Mouse (Mus musculus) hindbrain, embryonic 13.5 days (tissue): ENCODE data around the gene Mtor. TPM values are rescaled to one million over a fixed set of nuclear protein-coding genes. Genes with fewer than 3 reads are reported as not detected.

Experiments used
- ATAC-seq: fragments of 200-750 bp; cut with Nextera tagmentation; 2 replicates; pipeline ENCODE4 v1.8.0; 2017; ENCODE audit warnings: moderate TSS enrichment; ENCODE audit not compliant: low FRiP score
- H3K27ac ChIP-seq: fragments of 300-500 bp; sonication (generic); 2 replicates; pipeline ENCODE4 v1.5.1; 2015; ENCODE audit warnings: inconsistent platforms, mild to moderate bottlenecking, moderate library complexity
- H3K27me3 ChIP-seq: fragments of 300-500 bp; sonication (generic); 2 replicates; pipeline ENCODE4 v1.6.1; 2015; ENCODE audit warnings: mild to moderate bottlenecking, inconsistent platforms
- H3K36me3 ChIP-seq: fragments of 300-500 bp; sonication (generic); 2 replicates; pipeline ENCODE4 v1.6.1; 2015; ENCODE audit warnings: mild to moderate bottlenecking, inconsistent platforms
- H3K4me1 ChIP-seq: fragments of 300-500 bp; sonication (generic); replicated peaks from 2 replicates; pipeline ENCODE4 v1.6.1; 2015; ENCODE audit warnings: inconsistent platforms
- H3K4me2 ChIP-seq: fragments of 300-500 bp; sonication (generic); 2 replicates; pipeline ENCODE4 v1.6.1; 2015; ENCODE audit warnings: inconsistent platforms, mild to moderate bottlenecking, moderate library complexity
- H3K4me3 ChIP-seq: fragments of 300-500 bp; sonication (generic); 2 replicates; pipeline ENCODE4 v1.5.1; 2015; ENCODE audit warnings: mild to moderate bottlenecking, inconsistent platforms
- H3K9ac ChIP-seq: fragments of 300-500 bp; sonication (generic); 2 replicates; pipeline ENCODE4 v1.6.1; 2015; ENCODE audit warnings: mild to moderate bottlenecking, inconsistent platforms
- H3K9me3 ChIP-seq: fragments of 300-500 bp; sonication (generic); 2 replicates; pipeline ENCODE4 v1.6.1; 2016; ENCODE audit warnings: inconsistent platforms
- WGBS: fragments of 180-500 bp; shearing (Covaris S2); methylation state at CpG from one replicate; pipeline ENCODE4 v1.1.7; 2015; 5-methylcytosine and 5-hydroxymethylcytosine counted together
- polyA plus RNA-seq: library from polyadenylated mRNA; unstranded; fragments of >200 nt; fragmentation: Nextera tagmentation; extraction: Ambion mirVana; gene quantifications from 2 replicates; pipeline ENCODE4 v1.2.1, GENCODE M21; 2015

Gene Mtor
- polyA plus RNA-seq, 1 experiment from 2014 or later: 23.0 TPM

DNA sequence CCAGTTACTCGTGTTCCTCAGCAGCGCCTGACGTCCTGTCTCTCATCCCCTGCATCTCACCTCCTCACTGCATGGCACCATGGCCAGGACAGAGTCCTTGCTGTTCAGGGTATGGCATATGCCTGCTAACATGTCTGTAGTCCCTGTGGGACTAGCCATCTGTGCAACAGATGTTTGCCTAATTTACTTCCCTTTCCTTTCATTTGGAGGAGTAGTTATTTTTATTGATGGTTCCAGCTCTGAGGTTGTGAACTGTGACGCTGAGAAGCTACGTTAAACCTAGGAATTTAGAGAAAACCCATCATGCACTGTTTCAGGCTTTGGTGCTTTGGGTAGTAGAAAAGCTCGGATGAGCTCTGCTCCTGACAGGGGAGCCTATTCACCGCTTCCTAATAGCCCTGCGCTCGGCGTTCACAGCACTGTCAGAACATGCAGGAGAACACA, 23.0 kb downstream of the Mtor start:
- Histone ChIP-seq H3K27me3 (no peaks in the 10 kb centered on the region), H3K27ac (no peak overlapping the region), H3K36me3 (peaks cover 95% of the 10 kb centered on the region), H3K4me2 (no peak overlapping the region), H3K9me3 (no peaks in the 10 kb centered on the region), H3K4me3 (no peak overlapping the region), H3K9ac (no peak overlapping the region), H3K4me1 (no peaks in the 10 kb centered on the region)
- 68% methylated on average over 10 of the region's 10 CpGs for WGBS
- no peak for ATAC-seq

DNA sequence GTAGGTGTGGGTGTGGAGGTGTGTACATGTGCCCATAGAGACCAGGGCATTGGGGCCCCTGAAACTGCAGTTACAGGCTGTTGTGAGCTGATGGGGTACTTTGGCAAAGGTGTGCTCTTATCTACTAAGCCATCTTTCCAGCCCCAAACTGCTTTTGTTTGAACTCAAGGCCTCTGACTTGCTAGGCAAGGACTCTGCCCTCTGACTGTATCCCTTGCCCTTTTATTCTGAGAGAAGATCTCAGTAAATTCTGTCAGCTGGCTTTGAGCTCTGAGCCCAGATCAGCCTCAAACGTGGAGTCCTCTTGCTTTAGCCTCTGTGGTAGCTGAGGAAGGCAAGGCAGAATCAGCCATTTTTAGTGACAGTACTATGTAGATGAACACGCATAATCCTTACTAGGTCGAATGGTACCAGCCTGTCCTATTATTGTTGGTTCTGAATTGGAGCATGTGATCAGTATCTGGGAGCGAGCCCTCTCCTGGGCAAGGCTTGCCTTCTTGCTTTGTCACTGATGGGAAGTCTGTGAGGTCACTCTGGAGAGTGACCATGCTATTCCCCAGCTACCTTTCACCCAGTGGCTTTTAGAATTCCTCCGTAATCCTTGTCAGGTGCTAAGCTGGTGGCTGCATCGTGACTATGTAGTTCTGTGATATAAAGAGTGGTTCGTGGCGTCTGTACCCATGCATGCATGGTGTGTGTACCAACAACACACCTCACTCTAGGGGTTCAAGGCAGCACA, 24.2 kb downstream of the Mtor start:
- ATAC-seq: no peak
- no peak overlapping the region for H3K9ac ChIP-seq
- H3K9me3 ChIP-seq: no peaks in the 10 kb centered on the region
- no peaks in the 10 kb centered on the region for H3K27me3 ChIP-seq
- no peak overlapping the region for H3K4me2 ChIP-seq
- no peaks in the 10 kb centered on the region for H3K4me1 ChIP-seq
- H3K4me3 ChIP-seq: no peak overlapping the region
- 93% methylated on average over 8 of the region's 8 CpGs for WGBS
- H3K27ac ChIP-seq: no peak overlapping the region
- H3K36me3 ChIP-seq: peaks cover 95% of the 10 kb centered on the region

DNA sequence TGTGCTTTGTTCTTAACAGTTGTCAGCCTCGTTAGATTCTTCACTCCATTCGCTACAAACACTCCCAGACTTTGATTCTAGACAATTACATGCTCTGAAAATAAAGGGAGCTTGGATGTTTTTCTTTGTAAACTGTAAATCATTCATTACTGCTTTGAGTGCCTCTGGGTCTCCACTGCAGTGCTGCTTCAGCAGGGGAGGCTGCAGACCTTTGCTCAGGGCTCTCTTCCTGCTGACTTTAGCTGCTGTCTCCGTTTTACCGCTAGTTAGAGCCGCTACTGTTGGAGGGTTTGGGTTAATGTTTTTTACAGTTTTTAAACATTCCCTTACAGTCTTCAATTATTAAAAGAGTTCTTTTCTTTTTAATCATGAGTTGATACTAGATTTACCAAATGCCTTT, 25.1 kb downstream of the Mtor start:
- Histone ChIP-seq H3K9ac (no peak overlapping the region), H3K36me3 (peaks cover 92% of the 10 kb centered on the region), H3K4me2 (no peak overlapping the region), H3K4me1 (no peaks in the 10 kb centered on the region), H3K27ac (no peak overlapping the region), H3K9me3 (no peaks in the 10 kb centered on the region), H3K27me3 (no peaks in the 10 kb centered on the region), H3K4me3 (no peak overlapping the region)
- WGBS: 87% methylated on average over 5 of the region's 5 CpGs
- ATAC-seq: no peak

DNA sequence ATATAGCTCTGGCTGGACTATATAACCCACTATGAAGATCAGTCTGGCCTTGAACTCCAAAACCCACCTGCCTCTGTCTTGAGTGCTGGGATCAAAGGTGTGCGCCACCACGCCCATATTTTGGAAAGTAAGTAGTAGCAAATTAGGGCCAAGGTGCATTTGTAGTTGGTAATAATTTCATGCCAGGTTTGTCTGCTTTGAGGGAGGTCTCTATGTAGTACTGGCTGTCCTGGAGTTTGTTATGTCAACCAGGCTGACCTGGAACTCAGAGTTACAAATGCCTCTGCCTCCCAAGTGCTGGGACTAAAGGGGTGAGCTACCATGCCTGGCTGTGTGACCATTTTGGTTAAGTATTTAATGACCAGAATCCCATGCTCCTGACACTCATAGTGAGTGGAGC, 31.8 kb downstream of the Mtor start:
- no peaks in the 10 kb centered on the region for H3K9me3 ChIP-seq
- H3K27ac ChIP-seq: no peak overlapping the region
- 96% methylated on average over 2 of the region's 2 CpGs for WGBS
- no peak for ATAC-seq
- no peak overlapping the region for H3K4me2 ChIP-seq
- no peak overlapping the region for H3K4me3 ChIP-seq
- H3K27me3 ChIP-seq: no peaks in the 10 kb centered on the region
- H3K36me3 ChIP-seq: peaks cover 95% of the 10 kb centered on the region
- no peak overlapping the region for H3K9ac ChIP-seq
- no peaks in the 10 kb centered on the region for H3K4me1 ChIP-seq

DNA sequence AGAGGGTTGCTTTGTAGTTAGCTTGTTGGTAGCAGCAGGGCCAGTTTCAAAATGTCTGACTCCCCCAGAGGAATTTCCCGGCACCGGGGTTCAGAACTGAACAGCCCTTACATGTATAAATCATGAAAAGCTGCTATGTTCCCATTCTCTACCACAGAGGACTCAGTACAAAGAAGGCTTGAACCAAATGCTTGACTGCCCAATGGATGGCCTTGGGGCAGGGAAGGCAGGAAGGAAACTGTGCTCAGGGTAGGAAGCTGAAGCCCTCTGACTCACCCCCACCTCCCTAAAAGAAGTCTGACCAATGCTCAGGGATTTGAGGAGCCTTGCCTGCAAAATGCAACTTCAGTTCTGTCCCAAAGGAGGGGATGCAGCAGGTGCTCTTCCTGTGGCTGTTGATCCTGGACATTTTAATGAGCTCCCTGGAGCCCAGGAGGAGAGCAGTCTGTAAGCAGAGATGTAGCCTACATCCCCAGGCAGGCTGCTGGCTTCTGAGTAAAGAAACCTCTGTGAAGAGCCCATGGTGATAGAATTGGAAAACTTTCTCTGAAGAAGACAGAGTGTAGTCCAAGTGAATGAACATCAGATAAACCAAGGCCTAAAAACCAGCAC, 33.3 kb downstream of the Mtor start:
- no peaks in the 10 kb centered on the region for H3K27me3 ChIP-seq
- ATAC-seq: no peak
- H3K4me2 ChIP-seq: no peak overlapping the region
- H3K36me3 ChIP-seq: peaks cover 95% of the 10 kb centered on the region
- no peaks in the 10 kb centered on the region for H3K4me1 ChIP-seq
- H3K4me3 ChIP-seq: no peak overlapping the region
- H3K9ac ChIP-seq: no peak overlapping the region
- WGBS: 84% methylated on average over 2 of the region's 2 CpGs
- H3K9me3 ChIP-seq: no peaks in the 10 kb centered on the region
- H3K27ac ChIP-seq: no peak overlapping the region

DNA sequence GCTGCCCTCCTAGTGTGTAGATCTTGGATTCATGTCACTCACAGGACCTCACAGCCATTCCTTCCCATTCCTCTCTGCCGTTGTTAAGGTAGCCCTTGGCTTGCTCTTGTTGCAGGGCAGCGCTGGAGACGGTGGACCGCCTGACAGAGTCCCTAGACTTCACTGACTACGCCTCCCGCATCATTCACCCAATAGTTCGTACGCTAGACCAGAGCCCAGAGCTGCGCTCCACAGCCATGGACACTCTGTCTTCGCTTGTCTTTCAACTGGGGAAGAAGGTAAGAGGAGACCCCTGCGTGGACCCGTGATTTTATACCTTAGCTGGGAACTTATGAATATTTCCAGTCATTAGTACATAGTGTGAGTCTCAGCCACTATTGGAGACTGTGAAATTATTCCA, 36.1 kb downstream of the Mtor start:
- Histone ChIP-seq H3K9ac (no peak overlapping the region), H3K36me3 (peaks cover 96% of the 10 kb centered on the region), H3K9me3 (no peaks in the 10 kb centered on the region), H3K4me2 (no peak overlapping the region), H3K4me3 (no peak overlapping the region), H3K4me1 (no peaks in the 10 kb centered on the region), H3K27me3 (no peaks in the 10 kb centered on the region), H3K27ac (no peak overlapping the region)
- ATAC-seq: no peak
- WGBS: 98% methylated on average over 12 of the region's 12 CpGs

DNA sequence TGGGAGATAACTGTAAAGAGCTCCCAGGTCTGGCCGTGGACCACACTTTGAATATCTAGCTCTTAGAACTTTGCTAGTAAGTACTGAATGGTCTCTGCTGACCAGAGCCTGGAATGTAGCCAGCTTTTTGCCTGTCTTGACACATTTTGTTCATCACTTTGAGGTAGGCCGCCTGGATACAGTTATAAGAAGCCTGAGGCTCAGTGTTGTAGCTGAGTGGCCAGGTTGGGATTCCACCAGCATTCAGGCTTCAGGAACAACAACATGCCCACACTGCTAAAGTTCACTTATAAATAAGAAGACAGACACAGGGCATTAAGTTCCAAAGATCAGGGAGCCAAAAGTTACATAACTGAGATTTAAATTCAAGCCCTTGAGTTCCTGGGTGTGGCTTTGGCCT, 39.4 kb downstream of the Mtor start:
- Histone ChIP-seq H3K9ac (no peak overlapping the region), H3K9me3 (no peaks in the 10 kb centered on the region), H3K27ac (no peak overlapping the region), H3K4me1 (no peaks in the 10 kb centered on the region; the same call in 1 of the 2 replicates), H3K4me3 (no peak overlapping the region), H3K36me3 (peaks cover 97% of the 10 kb centered on the region), H3K27me3 (no peaks in the 10 kb centered on the region), H3K4me2 (no peak overlapping the region)
- no peak for ATAC-seq
- 83% methylated on average over 2 of the region's 2 CpGs for WGBS

DNA sequence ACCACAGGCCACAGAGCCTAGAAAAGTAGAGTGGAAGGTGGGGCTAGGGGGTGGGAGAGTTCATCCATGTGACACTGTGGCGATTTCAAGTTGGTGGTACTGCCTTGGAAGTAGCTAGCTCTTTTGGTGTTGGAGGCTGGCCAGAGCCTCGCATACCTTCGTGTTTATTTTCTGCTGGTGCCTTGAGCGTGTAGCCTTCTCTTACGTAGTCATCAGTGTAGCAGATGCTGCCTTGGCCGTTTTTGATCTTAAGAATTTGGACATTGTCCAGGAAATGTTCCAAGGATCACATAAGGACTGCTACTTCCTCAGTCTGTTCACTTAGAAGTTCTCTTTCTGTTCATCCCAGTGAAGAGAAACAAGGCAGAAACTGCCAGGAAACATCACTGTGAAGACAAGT, 42.1 kb downstream of the Mtor start:
- Histone ChIP-seq H3K27ac (no peak overlapping the region), H3K27me3 (no peaks in the 10 kb centered on the region), H3K4me1 (peaks cover 8% of the 10 kb centered on the region), H3K4me2 (no peak overlapping the region), H3K36me3 (peaks cover 87% of the 10 kb centered on the region), H3K4me3 (no peak overlapping the region), H3K9me3 (no peaks in the 10 kb centered on the region), H3K9ac (no peak overlapping the region)
- WGBS: 86% methylated on average over 6 of the region's 6 CpGs
- ATAC-seq: no peak

DNA sequence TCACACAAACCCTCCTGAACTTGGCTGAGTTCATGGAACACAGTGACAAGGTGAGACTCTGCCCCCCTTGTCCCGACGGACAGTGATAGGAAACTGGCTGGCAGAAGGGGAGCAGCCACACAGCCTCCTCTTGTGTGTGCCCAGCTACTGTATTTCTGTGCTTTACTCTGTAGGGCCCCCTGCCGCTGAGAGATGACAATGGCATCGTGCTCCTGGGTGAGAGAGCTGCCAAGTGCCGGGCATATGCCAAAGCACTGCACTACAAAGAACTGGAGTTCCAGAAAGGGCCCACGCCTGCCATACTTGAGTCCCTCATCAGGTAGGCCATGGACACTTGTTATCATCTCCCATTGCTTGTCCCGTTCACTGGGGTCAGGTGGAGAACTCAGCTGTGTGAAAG, 43.0 kb downstream of the Mtor start:
- H3K4me2 ChIP-seq: no peak overlapping the region
- peaks cover 87% of the 10 kb centered on the region for H3K36me3 ChIP-seq
- H3K9me3 ChIP-seq: no peaks in the 10 kb centered on the region
- 90% methylated on average over 7 of the region's 7 CpGs for WGBS
- H3K27ac ChIP-seq: no peak overlapping the region
- no peak for ATAC-seq
- peaks cover 17% of the 10 kb centered on the region for H3K4me1 ChIP-seq
- no peak overlapping the region for H3K4me3 ChIP-seq
- no peak overlapping the region for H3K9ac ChIP-seq
- no peaks in the 10 kb centered on the region for H3K27me3 ChIP-seq

DNA sequence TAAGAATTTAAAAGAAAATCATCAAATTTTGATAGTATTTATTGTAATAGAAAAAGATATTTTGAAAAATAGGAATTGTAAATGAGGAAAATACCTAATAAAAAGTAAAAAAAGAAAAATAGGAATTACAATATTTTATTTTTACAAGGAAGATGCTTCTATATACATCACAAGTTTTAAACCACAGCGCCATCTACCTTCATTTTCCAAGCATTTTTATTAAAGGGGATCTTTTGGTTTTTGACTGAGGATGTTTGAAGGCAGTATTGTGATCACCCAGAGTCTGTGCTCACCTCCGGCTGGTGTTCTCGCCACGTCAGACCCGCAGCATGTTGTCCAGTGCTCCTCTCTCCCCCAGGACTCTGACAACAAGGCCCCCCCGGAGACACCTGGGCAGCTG, 46.7 kb downstream of the Mtor start:
- Histone ChIP-seq H3K4me3 (no peak overlapping the region), H3K9me3 (no peaks in the 10 kb centered on the region), H3K4me1 (peaks cover 19% of the 10 kb centered on the region), H3K4me2 (no peak overlapping the region), H3K36me3 (peaks cover 88% of the 10 kb centered on the region), H3K27me3 (no peaks in the 10 kb centered on the region), H3K9ac (no peak overlapping the region), H3K27ac (peak overlapping the region; percentile 64)
- 86% methylated on average over 6 of the region's 6 CpGs for WGBS
- no peak for ATAC-seq

DNA sequence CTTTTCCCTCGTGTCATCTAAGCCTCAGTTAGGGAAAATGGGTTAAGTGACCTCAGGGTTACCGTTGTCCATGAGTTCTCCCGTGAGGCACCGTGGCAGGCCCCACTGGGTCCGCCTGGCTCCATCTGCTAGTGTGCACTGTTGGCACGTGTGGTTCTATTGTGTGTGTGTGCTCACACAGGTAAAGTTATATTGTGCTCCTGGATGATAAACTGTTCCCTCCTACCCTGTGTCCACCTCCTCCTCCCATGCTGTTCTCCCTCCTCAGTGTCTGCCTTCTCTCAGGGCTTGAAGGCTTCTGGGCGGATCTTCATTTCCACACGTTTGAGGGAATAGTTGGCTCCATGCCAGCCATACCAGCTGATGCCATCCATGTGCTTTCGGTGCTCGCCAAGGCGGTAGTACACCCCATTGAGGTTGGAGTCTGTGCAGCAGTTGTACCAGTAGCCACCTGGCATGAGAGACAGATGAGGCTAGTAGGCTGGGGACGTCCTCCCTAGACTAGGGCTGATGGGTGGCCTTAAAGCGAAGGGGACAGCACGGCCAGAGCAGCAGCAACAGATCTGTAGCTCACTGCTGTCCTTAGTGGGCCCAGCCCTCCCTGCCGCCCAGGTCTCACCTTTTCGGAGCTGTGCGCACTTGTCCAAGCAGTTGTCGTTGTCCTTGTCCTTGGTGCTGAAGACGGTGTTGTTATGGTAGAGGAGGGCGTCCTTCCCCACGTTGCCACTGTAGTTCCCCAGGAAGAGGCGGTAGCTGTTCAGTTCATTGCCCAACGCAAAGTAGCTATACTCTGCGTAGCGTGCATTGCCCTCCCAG, 47.7 kb downstream of the Mtor start:
- Histone ChIP-seq H3K27ac (peak overlapping the region; percentile 64), H3K4me1 (peaks cover 19% of the 10 kb centered on the region), H3K27me3 (no peaks in the 10 kb centered on the region), H3K36me3 (peaks cover 88% of the 10 kb centered on the region), H3K4me2 (no peak overlapping the region), H3K9ac (no peak overlapping the region), H3K4me3 (no peak overlapping the region), H3K9me3 (no peaks in the 10 kb centered on the region)
- 70% methylated on average over 25 of the region's 25 CpGs for WGBS
- ATAC-seq: peak; percentile 85

DNA sequence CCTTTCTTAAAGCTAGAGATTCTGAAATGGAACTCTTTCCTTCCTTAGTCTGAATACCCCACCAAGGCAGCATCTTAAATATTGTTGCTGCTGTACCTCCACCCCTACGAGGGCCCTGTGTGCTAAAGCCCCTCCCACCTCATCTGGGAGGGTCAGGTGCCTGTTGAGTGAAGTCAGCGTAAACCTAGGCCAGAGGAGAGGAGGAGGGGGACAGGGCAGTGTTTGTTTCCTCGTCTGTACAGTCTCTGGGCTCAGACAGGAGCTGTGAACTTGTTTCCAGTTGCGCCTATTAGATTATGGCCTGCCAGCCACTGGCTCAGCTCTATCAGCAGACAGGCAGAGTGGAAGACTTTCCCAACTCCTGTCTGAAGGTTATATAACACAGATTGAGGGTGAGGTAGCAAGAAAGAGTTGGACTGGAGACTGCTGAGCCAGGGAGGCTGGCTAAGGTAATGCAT, 52.0 kb downstream of the Mtor start, which contains the start of gene Angptl7:
Gene Angptl7, minus strand, starts transcription at position 51 of the 458 bp plus-strand sequence.
- Histone ChIP-seq H3K27ac (no peak within 1 kb of the TSS), H3K4me1 (peaks cover 26% of the 10 kb centered on the region), H3K27me3 (no peaks in the 10 kb centered on the region), H3K9ac (no peak within 1 kb of the TSS), H3K36me3 (peaks cover 95% of the 10 kb centered on the region), H3K9me3 (no peaks in the 10 kb centered on the region), H3K4me2 (no peak within 1 kb of the TSS), H3K4me3 (no peak within 1 kb of the TSS)
- ATAC-seq: no peak
- 76% methylated on average over 4 of the region's 4 CpGs for WGBS
